Mouse (Mus musculus) cerebellum, adult 8-10 months (tissue): ENCODE results near the gene Slc30a9.

Experiments used
- DNase-seq: peaks from one replicate; pipeline ENCODE4 v3.0.0; 2022

The Slc30a9 gene

DNA sequence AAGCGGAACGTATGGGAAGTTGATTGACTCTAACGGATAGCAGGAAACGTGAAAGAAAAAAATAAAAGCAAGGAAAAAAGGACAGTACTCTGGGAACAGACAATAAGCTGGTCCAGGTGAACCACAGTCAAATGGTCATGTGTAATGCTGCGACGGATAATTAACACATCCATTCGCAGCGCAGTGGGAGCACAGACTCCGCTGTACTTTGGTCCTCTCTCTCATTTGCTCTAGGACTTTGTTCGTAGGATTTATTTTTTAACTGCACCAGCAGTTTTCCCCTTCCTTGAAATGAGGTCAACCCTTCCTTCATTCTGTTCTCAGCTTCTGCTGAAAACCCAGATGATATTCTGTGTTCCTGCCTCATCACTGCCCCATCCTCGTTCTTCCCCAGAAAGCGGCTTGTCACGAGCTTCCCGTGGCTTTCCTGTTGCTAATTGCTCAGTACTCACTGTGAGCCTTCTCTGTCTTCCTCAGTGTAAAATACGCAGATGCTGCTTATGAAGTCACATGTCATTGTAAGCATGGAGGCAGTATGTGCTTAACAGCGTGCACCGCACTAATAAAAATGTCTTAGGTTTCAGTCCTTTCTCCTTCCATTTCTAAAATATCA is 15.0 kb downstream of the Slc30a9 start:
- DNase-seq = no peak

DNA sequence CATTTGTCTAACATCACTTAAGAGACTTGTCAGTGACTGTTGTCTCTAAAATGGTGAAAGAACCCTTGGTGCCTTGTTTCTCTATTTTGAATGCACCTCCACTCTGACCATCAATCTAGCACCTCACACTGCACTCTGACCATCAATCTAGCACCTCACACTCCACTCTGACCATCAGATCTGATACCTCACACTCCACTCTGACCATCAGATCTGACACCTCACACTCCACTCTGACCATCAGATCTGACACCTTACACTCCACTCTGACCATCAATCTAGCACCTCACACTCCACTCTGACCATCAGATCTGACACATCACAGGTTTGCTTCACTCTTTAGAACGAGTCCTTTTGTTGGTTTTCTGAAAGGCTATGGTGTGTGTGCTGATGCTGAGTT is 17.3 kb downstream of the Slc30a9 start:
- no peak for DNase-seq

DNA sequence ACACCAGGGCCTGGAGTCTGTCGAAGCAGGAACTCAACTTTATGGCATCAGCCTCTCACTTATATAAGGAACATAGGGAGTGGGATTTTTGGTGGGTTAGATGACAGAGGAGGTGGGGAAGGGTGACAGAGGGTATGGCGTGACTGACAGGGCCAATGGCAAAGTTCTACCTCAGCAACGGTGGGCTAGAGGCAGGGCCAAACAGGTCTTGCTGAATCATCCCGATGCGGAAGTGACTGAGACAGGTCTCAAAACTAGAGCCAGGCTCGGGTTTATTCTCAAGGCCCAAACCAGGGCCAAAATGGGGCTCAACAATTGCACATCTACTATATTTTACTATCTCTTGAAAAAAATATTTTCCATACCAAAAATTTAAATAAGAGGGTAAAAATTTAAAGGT is 34.1 kb downstream of the Slc30a9 start:
- DNase-seq = no peak

DNA sequence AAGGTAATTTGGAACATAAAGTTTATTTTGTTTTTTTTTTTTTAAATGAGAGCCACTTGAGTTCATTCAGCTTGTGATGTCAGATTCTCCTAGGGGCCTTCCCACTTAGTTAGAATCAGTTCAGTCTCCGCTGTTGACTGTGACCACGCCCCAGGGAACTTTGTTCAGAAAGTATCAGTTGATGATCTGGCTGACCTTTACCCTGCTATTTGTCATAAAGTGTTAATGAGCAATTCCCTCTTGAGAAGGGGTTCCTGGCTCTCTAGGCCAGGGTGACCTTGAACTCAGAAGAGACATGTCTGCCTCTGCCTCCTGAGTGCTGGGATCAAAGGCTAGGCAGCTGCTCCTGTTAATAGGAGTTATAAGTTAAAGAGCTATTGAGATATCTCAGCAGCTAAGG is 40.3 kb downstream of the Slc30a9 start:
- no peak for DNase-seq

DNA sequence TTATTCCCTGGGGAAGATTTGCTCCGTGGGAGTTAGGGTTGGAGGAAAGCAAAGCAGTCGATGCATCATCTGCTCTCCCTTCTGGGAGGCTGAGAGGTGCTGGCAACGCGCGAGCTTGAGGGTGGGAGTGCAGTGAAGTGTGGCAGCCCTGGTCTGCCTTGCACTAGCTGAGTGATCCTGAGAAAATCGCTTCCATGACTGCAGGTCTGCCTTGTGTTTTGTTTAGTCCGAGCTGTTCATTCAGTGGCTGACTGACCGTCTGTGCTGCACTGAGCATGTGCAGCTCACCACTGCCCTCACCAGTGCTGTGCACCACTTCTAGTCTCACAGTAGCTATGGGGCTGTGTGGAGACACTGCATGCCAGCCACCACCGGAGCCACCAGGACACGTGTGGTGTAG is 42.2 kb downstream of the Slc30a9 start:
- no peak for DNase-seq

DNA sequence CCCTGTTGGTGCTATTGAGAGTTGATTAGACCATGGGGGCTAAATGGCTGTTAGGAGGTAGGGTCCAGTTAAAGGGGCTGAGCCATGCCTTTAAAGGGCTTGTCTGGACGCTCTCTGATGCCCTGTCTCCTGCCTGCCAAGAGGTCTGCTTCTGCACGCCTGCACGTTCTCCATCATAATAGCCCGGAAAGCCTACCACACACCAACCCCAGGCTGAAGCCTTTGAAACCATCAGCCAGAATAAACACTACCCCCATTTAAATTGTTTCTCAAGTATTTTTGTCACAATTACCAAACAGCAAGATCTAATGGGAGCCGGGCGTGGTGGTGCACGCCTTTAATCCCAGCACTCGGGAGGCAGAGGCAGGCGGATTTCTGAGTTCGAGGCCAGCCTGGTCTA is 55.6 kb downstream of the Slc30a9 start:
- no peak for DNase-seq

DNA sequence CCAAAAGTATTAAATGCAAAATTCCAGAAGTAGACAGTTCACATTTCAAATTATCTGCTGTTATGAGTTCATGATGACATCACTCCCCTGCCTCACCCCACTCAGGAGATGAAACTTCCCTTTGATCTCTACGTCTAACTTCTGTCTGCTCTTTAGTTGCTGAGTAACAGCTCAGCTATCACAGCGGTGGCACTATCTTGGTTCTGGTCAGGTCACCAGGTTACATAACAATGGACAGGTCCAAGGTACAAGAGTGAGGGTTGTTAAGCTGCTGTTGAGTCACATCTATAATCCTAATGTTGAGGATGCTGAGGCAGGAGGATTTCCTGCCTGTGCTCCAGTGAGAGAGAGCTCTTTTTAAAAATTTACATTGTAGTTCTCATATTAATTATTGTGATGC is 56.2 kb downstream of the Slc30a9 start:
- no peak for DNase-seq

DNA sequence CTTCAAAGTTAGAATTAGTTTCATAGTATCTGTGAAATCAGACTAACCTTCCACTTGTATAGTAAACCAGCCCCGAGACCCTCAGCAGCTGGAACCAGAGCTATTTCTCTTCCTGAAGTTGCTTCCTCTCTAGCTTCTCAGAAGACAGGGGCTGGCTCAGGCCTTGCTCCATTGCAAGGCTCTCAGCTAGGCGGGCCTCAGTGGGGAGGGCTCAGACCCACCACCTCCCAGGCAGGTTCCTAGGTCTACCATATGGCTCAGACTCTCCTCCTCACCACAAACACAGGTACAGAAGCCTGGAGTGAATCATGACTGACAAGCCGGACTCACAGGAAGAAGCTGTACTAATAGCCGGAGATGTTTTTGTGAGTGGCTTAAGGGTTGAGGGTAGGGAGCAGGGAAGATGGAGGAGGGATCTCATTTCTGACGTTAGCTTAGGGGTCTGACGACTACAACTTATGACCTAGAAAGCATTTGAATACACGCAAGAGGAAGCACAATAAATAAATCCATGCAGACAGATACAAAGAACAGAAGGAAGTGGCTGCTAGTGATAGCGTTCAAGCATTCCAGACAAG is 70.4 kb downstream of the Slc30a9 start:
- DNase-seq = no peak

DNA sequence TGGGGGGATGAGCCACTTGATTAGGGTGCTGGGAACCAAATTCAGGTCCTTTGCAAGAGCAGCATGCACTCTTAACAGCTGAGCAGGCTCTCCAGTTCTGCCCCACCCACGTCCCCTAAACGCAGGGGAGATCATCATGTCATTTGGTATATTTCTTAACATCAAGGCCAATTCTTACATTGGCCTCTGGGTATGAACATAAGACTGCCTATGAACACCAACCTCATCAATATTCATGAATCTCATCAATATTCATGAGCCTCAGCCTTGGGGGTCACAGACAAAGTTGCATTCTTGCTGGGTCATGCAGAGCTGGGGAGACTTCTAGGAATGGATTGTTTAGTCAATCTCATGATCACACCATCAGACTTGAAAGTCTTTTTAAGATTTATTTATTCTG is 74.9 kb downstream of the Slc30a9 start:
- no peak for DNase-seq

DNA sequence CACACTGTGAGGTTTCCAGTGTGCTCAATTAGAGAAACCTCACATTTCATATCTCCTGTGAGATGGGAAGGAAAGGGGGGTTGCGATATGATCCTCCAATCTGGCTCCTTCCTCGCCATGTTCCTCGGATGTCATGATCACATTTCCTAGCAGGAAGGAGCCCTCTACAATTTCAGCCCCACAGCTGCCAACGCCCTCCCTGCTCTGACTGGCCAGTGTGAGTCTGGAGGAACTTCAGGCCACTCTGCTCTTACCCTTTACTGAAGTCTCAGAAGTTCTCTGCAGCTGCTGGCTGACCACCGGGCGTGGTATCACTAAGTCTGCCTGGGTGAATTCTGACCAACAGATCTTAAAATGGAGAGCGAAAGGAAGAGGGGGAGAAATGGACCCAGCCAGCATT is 75.8 kb downstream of the Slc30a9 start:
- no peak for DNase-seq

DNA sequence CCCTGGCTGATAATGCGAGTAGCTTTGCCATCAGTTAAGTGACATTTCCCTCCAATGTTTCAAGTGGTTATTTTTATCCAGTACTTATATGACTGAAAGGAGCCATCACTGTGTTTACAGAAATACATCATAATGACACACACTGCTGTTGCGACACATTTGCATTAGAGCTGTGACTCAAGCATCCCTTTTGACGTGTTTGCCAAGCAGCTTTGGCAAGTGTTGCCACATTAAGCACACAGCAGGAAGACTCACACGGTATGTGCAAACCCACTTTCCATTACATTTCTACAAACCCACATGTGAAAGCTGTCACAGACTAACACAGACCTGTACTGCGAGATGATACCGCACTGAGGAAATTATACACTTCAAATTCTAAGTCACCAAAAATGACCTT is 87.2 kb downstream of the Slc30a9 start:
- no peak for DNase-seq

DNA sequence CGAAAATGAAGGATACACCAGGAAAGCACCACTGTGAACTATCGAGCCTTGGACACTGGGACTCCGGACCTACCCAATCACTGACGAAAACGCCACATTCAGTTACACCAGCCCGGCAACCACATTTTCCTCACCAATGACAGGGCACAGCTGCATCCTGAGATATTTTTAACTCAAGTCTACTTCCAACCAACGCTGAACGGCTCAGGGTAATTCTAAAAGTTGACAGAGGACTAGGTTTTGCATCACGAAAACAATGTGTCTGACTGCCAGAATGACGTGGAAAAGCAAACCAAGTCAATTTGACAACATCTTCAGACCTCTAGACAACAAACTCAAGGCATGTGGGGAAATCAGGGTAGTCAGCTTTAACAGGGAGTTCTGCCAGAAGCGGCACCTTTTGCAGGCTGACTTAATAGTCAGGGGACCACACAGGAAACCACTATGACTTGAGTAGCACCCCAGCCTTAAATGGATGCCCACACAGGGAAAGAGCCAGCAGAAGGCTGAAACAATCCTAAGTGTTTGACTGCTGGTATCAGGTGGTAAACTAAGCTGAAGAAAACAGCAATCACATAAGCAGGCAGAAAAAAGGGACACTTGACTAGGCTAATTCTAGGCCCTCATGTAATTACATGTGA is 88.6 kb downstream of the Slc30a9 start:
- DNase-seq = no peak

DNA sequence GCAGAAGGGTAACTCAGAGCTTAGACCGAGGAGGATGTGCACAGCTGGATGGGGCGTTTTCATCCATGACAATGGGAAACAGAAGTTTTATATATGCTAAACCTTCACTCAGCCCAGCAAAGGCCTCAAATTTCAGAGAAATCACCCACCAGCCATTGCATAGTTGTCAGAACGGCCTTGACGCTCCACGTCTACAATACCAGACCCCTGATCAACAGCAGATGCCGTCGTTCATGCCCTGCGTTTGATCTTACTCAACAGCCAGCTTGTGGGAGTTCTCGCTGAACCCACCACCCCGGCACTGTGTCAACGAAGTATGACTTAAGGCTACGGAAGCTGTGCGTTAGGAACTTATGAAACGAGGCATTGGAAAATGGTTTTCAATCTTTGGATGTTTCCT is 90.4 kb downstream of the Slc30a9 start:
- DNase-seq = no peak

DNA sequence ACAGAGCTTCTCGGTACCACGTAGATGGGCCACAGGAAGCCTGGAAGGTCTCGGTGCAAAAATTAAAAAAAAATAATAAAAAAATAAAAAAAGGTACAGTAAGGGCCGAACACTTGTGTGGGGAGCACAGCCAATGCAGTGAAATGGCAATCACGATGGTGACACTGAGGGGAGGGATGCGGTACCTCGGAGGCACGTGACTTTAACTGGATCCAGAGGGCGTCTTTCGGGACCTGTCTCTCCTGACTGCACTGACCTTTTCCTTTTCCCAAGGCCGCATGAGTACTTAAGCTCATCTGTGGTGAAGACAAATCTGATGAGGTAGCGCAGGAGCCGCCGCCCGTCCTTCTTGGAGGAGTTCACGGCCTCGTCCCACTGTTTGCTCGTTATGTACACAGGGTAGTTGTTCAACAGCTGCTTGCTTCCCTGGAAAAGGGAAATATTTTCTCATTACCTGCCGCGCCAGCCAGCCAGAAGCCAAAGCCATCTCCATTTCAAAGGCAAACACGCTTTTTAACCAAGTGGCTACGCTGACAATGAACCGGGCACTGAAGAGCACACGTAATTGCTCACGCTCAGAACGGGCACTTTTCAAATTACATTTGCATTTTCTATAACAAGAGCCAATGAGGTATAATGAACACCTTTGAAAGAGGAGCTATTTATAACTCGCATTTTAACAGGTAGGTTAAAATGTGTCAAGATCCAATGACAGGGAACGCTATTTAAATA is 93.3 kb downstream of the Slc30a9 start:
- DNase-seq = no peak

DNA sequence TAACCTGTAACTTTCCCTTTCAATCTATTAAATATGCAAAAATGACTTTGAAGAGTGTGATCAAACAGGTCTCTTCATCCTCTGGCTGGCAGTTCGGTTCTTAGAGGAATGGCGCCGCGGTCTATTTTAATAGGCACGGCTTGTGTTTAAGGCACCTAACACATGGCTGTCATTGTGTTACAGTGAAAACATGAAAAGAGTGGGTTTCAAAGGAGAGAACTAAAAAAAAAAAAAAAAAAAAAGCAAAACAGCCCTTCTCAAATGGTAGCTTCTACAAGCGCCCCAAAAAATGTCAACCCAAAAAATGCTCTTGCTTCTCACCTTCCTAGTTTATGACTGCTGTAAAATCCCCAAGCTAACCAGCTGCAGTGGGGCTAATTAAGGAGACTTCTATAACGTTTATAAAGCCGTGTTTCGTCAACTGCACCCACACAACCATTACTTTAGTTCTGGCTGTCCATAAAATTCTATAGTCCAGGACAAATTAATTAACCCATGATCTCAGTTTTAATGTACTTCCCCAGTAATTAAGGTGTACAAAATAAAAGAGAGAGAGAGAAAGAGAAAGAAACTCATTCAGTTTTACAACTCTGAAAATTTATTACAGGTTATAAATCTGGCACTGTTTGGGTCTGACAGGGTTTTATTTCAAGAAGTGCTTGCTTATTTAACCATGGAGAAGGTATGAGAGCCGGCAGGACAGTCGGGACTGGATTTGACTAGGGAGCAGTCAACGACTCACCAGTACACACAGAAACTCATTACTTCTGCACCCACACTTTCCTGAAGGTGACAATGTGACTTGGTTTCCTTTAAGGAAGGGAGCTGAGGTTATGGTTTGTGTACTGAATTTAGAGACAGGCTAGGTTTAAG is 94.1 kb downstream of the Slc30a9 start:
- DNase-seq = no peak

DNA sequence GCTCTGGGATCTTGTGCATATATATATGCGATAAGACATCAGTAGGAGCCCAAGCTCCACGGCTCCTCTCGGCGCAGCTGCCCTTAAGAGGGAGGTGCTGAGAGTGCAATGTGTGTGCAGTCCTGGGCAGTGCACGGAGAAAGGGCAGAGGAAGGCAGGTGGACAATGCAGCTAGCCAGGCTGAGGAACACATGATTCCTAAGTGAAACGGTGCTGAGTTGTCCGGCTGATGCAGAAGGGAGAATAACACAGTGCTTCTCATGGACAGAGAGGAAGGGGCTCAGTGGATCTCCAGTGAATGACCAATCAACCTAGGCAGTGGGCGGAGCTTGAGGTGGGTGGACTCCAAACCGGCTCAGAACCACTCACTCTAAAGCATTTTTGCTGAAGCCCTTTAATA is 94.9 kb downstream of the Slc30a9 start:
- no peak for DNase-seq

DNA sequence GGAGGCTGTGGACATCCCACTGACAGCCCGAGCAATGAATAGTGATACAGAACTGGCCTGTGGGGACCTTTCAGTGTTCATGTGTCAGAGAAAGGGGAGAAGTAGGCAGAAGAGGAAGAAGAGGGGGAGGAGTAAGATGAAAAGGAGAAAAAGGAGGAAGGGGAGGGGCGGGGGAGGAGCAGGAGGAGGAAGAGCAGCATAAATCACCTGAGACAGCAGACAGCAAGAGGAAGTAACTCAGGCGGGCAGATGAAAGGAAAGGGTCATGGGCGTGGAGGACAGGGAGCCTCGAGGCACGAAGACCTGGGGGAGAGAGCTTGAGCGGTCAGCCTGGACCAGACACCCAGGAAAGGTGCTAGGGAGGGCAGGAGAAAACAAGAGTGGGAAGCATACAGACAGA is 97.6 kb downstream of the Slc30a9 start:
- no peak for DNase-seq

DNA sequence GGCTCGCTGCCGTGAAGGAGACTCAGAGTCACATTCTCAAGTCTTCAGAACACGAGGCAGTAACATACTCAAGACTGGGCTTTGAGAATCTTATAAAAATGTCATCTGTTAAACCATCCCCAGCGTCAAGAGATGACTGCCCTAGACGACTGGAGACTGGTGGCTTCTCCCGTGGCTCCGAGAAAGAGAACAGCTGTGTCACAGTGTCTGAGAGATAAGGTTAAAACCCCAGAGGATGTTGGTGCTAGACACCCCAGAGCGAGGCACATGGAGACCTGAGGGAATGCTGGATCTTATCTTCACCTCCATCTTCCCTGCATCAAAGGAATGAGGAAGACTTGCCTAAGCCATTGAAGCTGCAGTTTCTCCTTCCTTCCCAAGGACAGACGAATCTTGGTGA is 98.2 kb downstream of the Slc30a9 start:
- DNase-seq = no peak
